Mouse (Mus musculus) mouse trophoblast stem cell (cell line): ENCODE measurements around the gene Tnfrsf25.

Experiments
- in situ Hi-C, 2 experiments: fragments of 300-500 bp; cut with MseI, MboI; formaldehyde crosslinking; loops; 2 replicates in 1 of 2; 3 replicates in 1 of 2; pipeline ENCODE4 v1.15.1; 2025

Gene Tnfrsf25

DNA sequence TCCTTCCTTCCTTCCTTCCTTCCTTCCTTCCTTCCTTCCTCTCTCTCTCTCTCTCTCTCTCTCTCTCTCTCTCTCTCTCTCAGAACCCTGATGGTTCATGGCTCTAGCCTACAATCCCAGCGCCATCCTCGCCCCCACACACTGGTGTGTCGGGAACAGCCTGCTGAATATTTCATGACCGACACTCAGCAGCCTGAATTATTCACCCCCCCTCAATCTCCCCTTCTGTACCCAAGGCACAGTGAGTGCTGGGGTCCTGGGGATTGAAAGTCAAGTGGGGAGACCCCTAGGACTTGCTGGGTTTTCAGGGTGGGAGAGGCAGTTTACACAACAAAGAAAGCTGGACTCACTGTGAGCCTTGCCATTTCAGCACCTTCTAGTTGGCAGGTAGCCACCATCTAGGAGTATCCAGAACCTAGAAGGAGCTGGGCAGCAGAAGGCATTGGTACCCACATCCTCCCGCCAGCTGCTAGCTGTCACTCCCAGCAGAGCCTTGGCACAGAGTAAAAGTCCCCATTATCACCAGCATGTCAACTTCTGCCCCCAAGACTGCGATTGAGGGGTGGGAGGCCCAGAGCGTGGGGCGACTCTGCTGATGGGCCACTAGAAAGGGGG, 25.9 kb downstream of the Tnfrsf25 start:
- in situ Hi-C loops = no loop called here

DNA sequence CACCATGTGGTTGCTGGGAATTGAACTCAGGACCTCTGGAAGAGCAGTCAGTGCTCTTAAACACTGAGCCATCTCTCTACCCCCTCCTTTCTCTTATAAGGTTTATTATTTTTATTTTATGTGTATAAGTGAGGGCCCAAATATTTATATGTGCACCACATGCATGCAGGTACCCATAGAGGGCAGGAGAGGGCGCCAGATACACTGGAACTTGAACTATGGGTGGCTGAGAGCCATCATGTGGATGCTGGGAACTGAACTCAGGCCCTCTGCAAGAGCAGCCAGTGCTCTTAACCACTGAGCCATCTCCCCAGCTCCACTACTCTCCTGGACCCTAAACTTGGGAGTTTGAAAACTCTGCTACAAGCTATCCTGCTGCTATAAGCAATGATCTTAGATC, 27.9 kb downstream of the Tnfrsf25 start:
- in situ Hi-C loops = no loop called here

DNA sequence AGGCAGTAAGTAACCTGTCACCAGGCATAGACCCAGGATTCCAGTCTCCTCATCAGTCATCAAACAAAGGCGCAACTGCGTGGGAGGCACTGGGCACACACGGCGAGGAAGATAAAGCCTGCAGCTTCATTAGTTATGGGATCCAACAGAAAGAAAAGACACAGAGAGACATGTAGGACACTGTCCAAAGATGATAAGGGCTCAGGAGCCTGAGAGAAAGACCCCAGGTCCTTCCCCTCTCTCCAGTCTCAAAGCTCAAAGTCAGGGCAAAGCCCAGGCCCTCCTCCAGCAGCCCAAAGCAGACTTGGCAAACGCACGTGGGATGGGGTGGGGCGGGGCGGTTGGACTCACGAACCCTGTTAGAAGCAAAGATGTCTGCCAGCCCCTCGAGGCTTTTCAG, 29.7 kb downstream of the Tnfrsf25 start:
- in situ Hi-C loops = no loop called here

DNA sequence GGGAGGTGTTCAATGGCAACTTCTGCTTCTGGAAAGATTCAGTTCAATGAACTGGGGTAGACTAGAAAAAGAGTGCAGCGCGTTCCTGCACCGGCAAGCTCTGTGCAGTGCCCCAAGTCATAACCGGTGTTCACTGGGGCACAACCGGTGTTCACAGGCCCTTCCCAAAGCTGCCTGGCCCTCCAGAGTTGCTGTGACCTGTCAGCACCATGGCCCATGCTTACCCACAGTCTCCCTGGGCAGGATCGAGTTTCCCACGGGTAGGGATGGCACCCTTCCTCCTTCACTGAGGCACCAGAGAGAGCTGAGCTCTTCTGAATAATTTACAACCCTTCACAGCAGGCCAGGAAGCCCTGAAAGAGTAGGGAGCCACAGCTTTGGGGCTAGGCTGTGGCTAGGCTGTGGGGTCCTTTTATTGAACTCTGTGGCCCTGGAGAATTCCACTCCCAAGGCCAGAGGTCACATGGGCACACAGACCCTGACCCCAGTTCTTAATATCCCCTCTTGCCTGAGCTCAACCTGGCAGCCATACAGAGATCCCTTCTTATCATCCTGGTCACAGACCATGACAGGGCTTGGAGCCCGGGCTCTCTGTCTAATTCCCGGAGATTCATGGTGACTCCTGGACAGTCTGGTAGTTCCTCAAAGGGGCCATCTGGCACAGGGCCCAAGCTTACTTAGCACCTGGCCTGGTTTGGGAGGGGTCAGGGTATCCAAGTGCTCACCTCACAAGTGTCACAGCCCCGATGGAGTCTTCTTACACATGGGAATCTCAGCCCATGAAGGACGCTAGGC, 30.5 kb downstream of the Tnfrsf25 start:
- in situ Hi-C loops = no loop called here

DNA sequence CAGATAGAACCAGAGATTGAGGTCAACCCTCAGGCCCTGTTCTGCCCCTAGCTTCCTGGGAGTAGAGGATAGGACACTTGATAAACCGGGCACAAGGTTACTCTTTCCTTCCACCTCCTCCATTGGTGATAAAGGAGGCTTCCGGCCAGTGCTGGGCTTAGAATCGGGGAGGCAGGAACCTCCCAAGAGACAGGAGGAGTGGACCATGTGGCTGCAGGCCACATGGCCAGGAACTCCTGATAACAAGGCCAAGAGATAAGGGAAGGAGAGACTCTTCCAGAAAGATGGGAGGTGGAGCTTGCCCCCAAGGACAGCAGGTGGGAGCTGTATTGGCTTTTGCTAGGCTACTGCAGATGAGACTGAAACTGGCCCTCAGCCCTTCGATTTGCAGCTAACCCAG, 34.8 kb downstream of the Tnfrsf25 start:
- in situ Hi-C loops = loop anchor here in 1 of 2 experiments (25.0 kb wide), 1 partner anchor 1837 kb away; the partner anchor contains the start of genes Cep104 and Dffb

DNA sequence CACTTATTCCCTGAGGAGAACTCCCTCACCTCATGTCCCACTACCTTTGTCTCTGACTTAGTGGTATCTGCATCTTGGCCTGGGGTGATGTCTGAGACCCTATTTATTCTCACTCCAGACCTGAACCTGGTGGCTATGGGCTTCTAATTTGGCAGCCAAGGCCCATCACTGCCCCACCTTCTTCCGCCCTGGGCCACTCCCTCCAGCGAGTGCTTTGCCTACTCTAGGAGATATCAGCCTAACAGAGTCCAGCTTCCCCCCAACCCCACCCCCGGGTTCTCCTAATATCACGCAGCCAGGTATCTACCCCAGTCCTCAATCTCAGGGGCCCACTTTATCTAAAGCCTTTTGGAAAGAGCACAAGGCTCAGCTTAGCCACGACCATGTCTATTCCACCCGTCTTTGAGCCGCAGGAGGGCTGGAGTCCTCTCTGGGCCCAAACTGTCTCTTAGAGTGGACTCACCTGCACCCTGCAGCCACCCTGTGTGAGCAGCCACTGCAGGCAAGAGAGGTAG, 35.8 kb downstream of the Tnfrsf25 start:
- in situ Hi-C loops = loop anchor here in 1 of 2 experiments (25.0 kb wide), 1 partner anchor 1836 kb away; the partner anchor contains the start of genes Cep104 and Dffb

DNA sequence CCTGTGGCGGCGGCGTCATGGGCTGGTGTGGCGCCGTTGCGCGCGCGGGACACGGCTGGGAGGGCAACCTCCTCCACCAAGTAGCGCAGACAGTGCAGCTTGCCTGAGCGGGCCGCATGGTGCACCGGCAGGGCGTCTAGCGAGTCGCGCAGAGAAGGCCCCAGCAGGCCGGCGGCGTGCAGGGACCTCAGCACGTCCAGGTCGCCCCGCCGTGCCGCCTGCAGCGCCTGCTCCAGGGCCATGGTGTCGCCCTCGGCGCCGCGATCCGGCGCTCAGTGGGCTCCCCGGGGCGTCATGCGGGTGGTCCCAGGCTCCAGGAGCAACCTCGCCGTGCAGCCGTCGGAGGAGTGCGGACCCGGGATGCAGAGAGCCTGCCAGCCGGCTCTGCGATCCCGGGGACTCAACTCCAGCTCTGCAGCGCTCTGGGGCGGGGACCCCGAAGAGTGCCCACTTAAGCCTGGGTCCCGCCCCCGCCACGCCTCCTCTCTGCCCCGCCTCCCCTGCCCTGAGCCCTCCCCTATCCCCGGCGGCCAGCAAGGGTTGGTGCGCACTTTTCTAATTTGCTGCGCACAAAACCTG, 36.3 kb downstream of the Tnfrsf25 start, which contains the start of gene Espn:
Gene Espn, minus strand, starts transcription at position 406 of the 579 bp plus-strand sequence.
- in situ Hi-C loops = loop anchor here in 1 of 2 experiments (25.0 kb wide), 1 partner anchor 1835 kb away; the partner anchor contains the start of genes Cep104 and Dffb

DNA sequence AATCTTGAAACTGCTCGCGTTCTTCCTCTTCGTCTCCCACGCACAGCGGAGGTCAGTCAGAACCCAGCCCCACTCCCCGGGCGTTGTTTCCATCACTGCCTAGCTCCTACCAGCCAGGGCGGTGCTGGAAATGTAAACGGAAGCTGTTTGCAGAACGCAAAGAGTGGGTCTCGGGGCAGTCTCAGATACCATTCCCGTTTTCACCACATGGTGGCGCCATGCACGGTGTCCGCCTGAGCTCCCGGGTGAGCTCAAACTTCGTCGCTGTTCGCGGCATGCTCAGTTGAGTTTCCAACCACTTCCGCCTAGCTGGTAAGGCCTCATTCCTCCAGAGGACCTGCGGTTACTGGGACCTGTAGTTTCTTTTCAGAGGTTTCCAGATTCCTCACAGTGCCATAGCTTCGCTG, 38.0 kb downstream of the Tnfrsf25 start:
- in situ Hi-C loops = loop anchor here in 1 of 2 experiments (25.0 kb wide), 1 partner anchor 1834 kb away; the partner anchor contains the start of genes Cep104 and Dffb

DNA sequence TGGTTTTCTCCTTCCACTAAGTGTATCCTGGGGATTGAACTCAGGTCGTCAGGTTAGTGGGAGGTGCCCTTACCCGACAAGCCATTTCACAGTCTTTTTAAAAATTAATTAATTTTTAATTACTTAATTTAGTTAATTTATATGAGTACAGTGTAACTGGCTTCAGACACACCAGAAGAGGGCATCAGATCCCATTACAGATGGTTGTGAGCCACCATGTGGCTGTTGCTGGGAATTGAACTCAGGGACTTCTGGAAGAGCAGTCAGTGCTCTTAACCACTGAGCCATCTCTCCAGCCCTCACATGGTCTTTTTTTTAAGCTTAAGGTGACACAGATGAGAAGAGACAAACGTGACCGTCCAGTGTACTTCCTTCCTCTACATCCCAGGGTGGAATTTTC, 39.3 kb downstream of the Tnfrsf25 start:
- in situ Hi-C loops = loop anchor here in 1 of 2 experiments (25.0 kb wide), 1 partner anchor 1832 kb away; the partner anchor contains the start of genes Cep104 and Dffb

DNA sequence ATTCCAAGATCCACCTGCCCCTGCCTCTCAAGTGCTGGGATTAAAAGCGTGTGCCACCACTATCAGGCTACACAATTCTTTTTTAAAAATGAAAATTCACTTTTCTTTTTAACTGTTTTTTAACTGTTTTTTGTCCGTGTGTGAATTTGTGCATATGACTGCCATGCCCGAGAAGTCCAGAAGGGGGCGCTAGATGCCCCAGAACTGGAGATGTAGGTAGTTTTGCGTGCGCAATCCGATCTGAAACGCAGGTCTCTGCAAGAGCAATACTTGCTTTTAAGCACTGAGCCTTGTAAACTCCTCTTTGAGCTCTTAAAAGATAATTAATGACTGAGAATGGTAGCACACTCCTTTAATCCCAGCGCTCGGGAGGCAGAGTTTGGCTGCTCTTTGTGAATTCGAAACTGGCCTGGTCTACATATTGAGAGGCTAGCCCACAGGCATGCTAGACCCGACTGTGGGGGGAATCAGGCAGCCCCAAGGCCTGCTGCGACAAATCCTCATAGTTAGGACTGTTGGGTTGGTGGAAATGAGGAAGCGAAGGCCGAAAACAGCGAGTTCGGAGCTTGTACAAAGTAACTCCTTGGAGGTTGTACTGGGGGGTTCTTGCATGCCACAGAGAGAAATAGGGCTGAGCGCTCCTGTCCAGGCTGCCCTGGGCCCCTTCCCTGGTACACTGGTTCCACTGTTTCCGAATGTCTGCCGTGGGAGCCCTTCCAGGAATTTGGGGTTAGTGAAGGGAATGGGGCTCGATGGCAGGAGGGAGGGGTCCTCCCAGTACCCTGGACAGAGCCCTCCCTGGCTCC, 42.2 kb downstream of the Tnfrsf25 start:
- in situ Hi-C loops = loop anchor here in 1 of 2 experiments (25.0 kb wide), 1 partner anchor 1829 kb away; the partner anchor contains the start of genes Cep104 and Dffb

DNA sequence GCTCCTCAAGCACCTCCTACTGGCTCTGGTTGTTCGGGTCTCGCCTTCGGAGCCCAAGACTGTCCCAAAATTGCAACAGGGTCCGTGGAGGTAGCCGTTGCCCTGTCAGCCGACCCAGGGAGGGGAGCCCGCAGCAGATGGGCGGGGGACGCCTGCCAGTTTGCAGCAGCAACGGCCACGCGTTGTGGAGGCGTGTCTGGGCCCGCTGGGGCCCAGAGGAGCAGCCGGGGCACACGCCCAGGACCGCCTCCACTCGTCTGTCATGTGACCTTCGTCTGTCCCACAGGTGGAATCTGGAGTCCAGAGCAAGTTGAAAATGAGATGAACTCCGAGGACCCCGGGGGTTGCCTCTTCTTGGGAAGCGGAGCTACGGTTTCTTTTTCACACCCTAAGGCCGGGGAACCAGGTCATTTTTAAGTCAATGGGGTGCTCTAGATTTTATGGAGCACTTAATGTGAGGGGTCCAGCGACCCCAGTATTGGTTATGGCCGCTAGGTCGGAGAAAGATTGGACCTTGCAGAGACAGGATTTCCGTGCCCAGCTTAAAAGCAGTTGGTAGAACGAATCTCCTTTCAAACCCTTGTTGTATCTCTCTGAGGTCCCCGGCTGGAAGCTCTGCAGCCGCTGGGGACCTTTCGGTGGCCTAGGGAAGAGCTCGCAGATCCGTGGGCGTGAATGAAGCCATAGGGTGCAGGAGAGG, 43.0 kb downstream of the Tnfrsf25 start, which contains the start of gene Hes2:
Gene Hes2, plus strand, starts transcription at position 283 of the 700 bp plus-strand sequence.
- in situ Hi-C loops = loop anchor here in 1 of 2 experiments (25.0 kb wide), 1 partner anchor 1829 kb away; the partner anchor contains the start of genes Cep104 and Dffb

DNA sequence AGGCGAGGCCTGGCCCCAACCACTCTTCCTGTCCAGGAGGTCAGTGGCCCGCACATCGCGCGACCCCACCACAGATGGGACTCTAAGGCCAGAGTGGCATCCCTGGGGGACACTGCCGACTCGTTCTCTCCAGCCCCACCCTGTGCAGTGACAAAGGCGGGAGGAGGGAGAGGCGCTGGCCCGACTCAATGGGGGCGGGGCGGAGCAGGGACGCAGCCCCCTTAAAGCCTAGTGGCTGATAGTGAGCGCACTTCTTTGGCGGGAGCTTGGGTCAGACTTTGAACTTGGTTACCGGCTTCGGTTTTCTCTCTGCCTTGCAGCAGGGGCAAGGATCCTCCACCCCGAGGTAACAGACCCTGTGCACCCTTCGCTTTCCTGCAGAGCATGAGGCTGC, 43.5 kb downstream of the Tnfrsf25 start:
- in situ Hi-C loops = loop anchor here in 1 of 2 experiments (25.0 kb wide), 1 partner anchor 1828 kb away; the partner anchor contains the start of genes Cep104 and Dffb

DNA sequence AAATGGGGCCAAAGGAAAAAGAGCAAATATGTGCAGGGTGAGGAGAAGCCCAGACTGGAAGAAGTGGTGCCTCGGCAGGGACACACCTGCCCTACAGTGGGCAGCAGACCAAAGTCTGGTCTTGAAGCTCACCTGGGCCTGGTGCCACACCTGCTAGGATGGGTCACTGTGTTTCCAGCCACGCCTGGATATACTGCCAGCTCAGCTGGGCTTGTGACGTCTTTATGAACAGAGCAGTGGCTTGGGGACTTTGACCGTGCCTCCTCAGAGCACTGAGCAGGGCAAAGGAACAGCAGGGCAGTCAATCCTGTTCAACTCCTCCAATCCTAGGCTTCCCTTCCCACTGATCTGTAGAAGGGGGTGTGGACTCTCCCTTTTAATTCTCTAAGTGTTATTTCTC, 45.0 kb downstream of the Tnfrsf25 start:
- in situ Hi-C loops = loop anchor here in 1 of 2 experiments (25.0 kb wide), 1 partner anchor 1827 kb away; the partner anchor contains the start of genes Cep104 and Dffb

DNA sequence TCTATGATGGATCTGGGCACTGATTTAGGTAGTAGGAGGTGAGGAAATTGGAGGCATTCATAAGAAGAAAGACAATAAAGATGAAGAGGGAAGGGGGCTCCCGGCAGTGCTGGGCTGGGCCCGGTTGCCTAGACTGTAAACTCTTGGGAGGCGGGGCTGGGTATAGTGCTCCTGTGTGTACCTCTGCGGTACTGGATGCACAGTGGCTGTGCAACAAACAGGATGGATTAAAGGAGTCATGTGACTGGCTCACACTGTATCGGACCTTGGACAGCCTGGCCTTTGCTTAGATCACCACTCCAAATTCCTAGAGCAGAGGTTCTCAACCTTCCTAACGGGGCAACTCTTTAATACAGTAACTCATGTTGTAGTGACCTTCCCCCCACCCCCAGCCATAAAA, 45.9 kb downstream of the Tnfrsf25 start:
- in situ Hi-C loops = loop anchor here in 1 of 2 experiments (25.0 kb wide), 1 partner anchor 1826 kb away; the partner anchor contains the start of genes Cep104 and Dffb

DNA sequence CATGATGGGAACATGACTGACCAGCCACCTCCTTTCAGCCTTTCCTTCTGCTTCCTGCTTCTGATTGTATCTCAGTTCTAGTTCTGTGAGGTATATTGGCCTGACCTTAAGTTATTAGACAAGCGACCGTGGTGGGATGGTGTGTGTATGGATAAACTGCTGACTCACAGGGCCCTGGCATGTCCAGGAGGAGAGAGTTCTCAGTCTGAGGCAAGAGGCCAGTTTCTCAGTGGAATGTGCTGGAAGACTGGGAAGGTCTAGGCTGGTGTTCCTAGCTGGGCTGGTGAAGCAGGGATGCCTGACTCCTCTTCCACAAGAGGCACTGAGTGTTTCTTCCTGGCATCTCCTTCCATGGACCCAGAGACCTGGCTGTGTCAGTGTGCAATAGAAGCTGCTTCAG, 47.0 kb downstream of the Tnfrsf25 start:
- in situ Hi-C loops = loop anchor here in 1 of 2 experiments (25.0 kb wide), 1 partner anchor 1825 kb away; the partner anchor contains the start of genes Cep104 and Dffb

DNA sequence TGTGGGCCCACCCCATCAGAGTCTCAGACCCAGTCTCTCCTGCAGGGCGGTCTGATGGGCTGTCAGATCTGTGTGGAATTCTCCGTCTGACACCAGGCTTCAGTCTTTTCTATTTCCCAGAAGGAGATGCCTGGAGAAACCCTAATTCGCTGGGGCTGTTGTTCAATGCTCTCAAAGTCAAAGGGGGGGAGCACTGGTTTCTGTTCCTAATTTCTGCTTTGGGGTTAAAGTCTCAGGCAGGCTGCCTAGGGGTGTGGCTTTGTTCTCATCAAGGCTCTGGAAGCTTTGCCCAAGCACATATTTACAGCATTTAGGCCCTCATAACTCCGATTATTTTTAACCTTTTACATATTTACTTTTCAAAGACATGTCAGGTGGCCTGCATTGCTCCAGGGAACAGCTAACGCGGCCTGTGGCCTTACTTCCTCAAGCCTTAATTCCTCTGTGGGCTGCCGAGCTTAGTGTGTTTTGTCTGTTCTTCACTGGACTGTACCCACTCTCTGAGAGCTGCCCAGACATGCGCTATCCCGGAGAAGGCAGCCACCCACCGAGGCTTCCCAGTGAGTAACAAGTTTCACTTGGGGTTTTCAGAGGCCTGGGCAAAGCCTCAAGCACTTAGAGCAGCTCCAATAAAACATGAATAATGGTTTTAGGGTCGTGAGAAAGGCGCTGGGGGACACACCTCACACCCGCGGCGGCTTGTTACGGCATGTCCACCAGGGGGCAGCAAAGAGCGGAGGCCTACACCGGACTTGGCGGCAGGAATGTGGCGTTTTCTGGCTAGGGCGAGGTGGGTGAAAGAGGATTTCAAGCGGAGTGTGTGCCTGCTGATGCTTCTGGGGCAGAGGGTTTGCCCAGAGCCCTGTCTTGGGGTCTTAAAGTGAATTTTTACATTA, 49.5 kb downstream of the Tnfrsf25 start:
- in situ Hi-C loops = loop anchor here in 1 of 2 experiments (25.0 kb wide), 1 partner anchor 1822 kb away; the partner anchor contains the start of genes Cep104 and Dffb

DNA sequence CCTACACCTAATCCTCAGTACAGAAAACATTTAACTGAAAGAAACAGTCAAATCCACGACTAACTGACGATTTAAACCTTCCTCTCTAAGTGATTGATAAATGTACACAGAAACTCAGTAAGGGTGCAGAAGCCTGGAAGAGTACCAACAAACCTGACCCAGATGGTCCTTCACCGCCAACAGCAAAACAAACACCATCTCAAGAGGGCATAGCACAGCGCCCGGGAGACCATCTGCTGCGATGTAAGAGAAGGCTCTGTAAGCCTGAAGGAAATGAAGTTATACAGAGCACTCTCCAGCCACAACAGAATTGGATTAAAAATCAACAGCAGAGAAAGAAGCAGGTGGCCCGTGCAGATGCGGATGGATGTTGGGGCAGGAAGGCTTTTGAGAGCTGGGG, 52.3 kb downstream of the Tnfrsf25 start:
- in situ Hi-C loops = loop anchor here in 1 of 2 experiments (25.0 kb wide), 1 partner anchor 1819 kb away; the partner anchor contains the start of genes Cep104 and Dffb

DNA sequence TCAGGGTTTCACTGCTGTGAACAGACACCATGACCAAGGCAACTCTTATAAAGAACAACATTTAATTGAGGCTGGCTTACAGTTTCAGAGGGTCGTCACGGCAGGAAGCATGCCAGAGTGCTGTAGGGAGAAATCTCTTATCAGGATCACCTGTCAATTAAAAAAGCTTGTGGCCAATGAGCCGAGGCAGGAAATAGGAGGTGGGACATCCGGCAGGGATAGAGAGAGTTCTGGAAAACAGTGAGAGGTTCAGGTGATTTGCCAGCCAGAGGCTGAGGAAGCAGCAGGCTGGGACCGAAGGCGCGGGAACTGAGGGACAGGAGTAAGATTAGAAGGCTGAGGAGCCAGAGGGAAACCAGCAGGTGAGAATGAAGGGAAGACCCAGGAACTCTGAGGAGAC, 53.4 kb downstream of the Tnfrsf25 start:
- in situ Hi-C loops = loop anchor here in 1 of 2 experiments (25.0 kb wide), 1 partner anchor 1818 kb away; the partner anchor contains the start of genes Cep104 and Dffb
